Mouse (Mus musculus) kidney, adult 18-20 months (tissue): ENCODE measurements around the gene Cldn24.
"Not testable (repeated sequence)": the region's sequence is repeated elsewhere in the genome, so short reads cannot be mapped to it uniquely, and the experiment has no call there.

Experiments used
- DNase-seq: peaks from one replicate; pipeline ENCODE4 v3.0.0; 2021

Cldn24 gene

DNA sequence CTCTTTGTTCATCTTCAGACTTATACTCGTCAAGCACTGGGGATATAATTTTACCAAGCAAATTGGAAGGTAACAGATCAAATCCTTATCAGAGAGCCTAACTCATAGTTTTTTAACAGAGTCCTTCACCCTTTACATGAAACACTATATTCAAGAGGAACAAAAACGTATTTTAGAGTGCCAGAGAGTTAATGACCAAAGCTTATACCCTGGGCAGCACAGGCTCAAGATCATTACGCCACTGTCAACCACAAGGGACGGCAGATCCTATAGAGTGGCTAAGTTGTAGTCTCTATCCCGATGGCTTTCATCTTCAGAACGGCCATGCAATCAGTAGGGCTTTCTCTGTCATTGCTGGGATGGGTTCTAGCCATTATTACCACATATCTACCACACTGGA is at the start of gene Cldn24:
Gene Cldn24, plus strand, starts transcription at position 301 of the 400 bp plus-strand sequence.
- DNase-seq = no peak

DNA sequence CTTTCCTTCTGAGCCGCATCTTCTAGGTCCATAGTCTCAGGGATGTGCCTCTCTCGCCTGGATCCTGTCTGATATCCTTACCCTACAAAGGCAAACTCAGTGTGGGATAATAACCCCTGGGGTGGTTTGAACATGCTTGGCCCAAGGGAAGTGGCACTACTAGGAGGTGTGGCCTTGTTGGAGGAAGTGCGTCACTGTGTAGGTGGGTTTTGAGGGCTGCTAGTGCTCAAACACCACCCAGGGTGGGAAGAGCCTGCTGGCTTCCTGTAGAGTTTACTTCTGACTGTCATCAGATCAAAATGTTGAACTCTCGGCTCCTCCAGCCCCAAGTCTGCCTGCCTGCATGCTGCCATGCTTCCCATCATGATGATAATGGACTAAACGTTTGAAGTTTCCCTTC is 49.0 kb upstream of the Cldn24 start:
- no peak for DNase-seq

DNA sequence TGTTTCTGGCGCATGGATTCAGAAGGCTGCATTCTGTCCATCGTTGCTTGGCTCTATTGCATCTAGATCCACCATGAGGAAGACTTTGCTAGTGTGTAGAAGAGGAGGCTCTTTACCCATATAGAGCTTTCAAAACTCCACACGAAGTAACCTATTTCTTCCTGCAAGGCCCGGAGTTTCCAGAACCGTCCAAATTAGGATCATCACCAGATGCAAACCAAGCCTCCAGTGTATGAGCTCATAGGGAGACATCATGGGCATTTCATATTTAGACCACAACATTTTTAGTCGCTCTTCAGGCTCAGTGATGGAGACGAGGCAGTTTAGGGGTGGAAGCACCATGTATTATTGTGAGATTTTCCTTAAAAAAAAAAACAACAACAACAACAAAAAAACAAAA is 44.5 kb upstream of the Cldn24 start:
- no peak for DNase-seq

DNA sequence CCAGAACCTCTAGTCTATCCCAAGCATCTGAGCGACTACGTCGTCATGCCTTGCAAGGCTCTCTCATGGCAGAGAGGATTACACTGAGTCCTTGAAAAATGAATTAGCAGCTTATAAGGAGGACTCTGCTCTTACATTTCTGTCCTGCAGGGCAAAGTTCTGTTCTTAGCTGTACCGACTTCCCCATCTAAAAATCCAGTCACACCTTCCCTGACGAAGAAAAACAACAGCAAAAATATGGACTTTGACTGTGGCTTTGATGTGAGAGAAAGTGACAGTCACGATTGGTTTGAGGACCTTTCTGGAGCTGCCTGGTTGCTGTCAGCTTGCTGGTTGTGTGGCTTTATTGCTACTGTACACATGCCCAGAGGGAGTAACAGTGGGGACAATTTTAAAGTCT is 42.4 kb upstream of the Cldn24 start:
- no peak for DNase-seq

DNA sequence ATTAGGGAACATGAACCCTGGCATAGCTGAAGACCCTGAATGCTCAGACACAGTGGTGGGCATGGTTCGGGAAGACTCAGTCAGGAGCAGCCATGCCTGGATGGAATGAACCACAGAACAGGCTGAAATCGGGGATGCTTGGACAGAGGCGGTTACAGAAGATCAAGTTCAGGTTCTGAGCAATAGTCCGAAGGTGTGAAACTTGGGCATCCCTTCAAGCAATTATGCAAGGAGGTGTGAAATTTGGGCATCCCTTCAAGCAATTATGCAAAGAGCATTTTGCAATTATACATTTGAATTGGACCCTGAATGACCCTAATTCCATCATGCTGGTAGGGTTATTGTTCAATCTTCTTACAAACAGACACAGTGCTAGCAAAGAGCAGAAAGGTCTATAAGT is 40.1 kb upstream of the Cldn24 start:
- no peak for DNase-seq

DNA sequence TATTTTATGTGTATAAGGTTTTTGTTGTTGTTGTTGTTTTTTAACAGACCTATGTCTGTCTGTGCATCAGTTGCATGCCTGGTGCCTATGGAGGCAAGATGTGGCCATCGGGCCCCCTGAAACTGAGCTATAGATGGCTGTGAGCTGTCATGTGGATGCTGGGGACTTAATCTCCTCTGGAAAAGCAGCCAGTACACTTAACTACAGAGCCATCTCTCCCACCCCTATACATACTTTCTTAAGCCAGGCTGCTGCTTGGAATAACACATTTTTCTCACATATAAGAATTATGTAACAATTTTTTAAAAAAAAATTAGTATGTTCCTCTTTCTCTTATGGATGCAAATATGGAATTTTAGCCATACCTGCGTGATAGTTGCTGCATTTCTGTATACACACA is 38.4 kb upstream of the Cldn24 start:
- DNase-seq = no peak

DNA sequence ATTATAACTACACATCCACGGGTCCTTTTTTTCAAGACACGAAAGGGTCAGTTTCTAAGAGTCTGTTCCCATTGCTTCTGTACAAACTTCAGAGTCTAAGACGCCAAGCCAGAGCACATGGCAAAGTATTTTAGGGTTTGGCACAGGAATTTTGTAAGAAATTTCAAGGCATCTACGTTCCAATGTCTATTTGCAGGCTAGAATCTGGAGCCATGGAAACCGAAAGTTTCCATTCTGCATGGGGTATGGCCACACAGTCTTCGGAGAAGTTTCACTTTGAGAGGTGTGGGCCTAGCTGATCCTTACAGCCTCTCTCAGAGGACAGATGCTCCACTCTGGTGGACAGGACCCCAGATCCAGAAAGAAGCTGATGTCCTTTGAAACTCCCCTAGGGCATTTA is 38.0 kb upstream of the Cldn24 start:
- DNase-seq = no peak

DNA sequence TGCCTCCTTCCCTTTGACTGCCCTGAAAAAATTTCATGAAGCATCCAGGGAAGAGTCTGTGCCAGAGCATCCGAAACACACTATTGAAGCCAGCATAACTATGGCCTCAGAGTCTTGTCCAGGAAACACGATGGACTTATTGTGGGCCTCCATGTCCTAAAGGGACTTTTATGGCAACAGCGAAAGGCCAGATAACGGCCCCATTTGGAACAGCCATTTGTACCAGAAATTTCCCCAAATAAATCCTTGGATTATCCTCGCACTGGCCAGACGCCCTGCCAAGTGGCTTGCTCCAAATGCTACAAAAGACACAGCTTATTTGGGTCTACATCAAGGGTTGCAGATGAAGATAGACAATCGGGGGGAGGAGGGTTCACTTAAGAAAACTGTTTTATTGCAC is 37.5 kb upstream of the Cldn24 start:
- no peak for DNase-seq

DNA sequence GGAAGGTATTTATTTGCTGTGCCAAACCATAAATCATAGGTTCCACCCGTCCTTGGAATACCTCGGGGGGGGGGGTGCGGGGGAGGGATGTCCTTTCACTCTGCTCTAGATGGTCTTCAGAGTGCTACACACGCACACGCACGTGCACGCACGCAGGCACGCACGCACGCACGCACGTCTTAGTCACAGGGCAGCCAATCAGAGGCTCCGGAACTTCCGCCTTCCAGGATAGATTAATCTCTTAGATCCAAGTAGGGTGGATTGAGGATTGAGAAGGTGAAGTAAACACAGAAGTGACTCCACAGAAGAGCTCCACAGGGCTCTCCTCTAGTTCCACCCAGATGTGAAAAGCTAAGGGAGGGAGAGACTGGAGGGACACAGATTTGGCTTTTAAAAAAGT is 35.6 kb upstream of the Cldn24 start:
- no peak for DNase-seq

DNA sequence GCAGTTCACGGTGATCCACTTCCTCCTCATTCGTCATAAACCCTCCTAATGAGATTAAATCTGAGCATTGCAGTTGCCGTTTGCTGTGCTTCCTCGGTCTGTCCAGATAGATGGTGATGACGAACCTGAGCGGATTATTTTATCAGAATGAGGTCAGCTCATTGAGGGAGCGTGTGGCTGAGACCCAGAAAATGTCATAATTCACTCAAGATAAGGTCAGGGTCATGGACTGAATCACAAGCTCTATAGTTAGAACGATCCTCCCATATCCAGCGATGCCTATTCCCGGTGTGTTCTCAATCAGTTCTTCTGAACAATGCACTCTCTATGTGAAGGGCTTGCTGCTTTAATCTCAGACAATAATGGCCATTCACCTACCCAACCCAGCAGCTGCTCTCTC is 34.2 kb upstream of the Cldn24 start:
- no peak for DNase-seq

DNA sequence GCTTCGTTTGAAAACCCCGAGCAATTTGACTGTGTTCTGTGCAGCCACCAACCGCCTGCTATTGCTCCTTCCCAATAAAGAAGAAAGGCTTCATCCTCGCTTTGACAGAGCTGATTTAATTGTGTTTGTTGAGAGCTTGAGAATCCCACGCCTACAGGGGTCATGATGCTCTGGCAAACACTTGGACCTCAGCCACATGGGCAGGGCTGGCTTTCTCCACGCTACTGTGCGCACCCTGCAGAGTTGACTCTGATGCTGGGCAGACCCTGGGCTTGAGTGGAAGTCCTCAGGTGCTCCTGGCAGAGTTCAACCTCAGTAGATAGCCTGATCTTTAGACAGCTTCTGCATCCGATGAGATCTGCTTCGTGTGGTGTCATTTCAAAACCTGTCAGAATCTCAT is 30.0 kb upstream of the Cldn24 start:
- DNase-seq = no peak

DNA sequence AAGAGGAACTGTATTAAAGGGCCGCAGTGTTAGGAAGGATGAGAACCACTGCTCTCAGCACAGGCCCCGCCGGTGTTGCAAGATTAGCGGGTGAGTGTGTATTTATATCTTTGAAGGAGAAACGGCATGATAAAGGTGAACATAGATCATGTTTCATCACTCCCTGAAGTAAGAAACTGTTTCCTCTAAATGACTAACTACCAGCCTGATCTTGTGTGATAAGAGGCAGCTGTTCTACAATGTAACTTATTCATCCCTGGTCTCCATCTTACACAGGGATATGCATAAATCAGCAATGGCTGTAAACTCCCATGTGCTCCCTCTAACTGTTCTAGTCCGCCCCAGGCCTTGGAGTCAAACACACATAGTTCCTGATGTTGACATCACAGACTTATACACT is 22.5 kb upstream of the Cldn24 start:
- DNase-seq = no peak

DNA sequence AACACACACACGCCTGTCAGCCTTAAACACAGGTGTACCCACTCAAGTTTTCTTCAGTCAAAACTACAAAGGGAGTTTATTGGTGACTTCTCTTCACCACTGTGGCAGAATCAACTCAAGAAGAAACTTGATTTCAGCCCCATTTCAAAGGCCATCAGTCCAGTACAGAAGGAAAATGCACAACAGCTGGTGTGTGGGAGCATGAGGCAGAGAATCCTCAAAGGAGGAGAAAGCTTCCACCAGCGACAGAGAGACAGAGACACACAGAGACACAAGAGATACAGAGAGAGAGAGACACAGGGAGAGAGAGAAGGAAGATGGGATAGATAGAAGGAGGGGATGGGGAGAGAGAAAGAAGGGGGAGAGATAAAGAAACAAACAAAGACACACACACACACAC is 19.6 kb upstream of the Cldn24 start:
- DNase-seq = no peak

DNA sequence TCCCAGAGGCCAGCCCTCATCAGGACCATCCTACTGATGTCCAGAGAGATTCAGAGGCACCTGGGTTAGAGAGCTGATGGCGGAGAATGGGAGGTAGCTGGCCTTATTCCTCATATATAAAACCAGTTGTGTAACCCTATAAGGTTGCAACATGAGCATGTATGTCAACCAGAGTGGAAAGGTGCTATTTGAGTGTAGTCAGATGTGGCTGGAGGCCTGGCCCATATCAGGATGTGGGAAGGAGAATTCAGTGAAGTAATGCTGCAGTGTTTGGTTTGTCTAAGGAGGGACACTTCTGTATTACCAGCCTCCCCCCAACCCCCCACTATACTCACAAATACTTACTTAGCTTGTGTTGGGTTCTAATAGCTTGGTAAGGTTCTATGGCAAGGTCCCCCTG is 17.7 kb upstream of the Cldn24 start:
- DNase-seq = no peak

DNA sequence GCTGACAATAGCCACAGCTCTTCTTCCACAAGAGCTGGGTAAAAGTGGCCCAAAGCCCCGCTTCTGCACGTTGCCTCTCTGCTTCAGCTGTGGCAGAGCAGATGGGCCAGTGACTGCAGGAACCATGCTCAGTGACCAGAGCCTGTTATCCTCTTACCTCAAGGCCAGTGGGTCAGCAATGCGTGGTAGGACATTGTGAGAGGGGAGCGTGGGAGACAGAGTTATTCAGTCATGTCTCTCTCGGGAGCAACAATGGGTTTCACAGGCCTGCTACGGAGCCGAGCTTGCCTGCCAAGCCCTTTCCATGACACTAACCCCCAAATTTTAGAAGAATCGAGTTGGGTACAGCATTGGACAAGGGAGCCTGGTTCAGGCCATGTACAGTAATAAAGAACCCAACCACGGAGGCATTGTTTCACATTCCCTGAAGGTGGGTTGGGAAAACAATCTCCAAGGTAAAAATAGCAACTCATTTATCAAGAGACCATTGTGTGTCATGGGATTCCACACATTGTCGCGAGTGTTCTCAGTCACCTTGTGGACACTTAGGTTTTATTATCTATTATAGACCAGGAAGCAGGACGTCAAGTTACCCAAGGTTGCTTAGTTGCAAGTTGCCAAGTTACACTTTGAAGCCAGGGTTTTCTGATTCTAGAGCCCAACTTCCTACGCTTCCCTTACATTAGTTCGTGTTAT is 11.8 kb upstream of the Cldn24 start:
- DNase-seq = no peak

DNA sequence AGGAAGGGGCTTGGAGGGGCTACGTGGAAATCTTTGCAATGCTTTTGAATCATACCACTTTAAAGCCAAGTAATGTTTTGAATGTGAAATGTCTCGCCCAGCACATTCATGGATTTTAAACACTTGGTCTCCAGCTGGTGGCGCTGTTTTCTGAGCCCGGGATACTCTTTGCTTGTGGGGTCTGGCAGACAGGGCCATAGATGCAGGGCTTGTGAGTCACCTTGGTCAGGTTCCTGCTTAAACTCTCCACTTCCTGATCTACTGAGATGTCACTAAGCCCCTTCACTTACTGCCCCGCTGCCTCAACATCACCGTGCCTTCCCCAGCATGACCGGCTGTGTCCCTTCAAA is 11.3 kb upstream of the Cldn24 start:
- no peak for DNase-seq

DNA sequence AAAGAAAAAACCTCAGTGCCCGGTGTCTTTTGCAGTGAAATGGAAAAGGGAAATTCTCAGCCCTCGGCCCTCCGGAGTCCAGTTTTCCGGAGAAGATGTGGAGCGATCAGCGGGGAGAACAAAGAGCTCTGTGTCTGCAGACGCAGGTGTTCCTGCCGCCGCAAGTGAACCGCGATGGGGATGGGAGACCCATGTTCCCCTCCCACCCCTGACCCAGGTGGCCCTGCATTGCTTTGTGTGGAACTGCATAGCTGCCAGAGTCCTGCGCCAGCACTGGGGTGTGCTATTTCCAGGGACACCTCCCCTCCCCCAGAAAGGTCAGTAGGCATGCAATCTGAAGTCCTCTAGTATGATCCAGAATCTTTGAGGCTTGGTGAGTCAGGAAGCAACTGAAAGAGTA is 10.7 kb upstream of the Cldn24 start:
- no peak for DNase-seq

DNA sequence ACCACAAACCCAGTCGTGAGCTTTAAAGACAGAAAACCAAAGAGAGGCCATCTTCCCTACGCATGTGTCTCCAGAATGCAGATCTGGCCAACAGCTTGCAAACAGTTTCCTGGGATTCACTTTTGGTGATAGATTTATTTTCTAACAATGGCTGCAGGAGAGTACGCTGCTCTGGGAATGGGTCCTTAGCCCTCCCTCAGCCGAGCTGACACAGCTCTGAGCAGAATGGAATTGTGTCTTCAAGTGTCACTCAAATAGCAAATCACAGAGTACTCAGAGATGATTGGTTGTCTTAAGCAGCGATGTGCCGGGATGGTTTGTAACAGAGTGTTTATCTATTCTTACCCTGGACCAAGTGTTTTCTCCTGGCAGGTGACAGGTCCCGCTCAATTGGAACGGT is 2.9 kb upstream of the Cldn24 start:
- no peak for DNase-seq

DNA sequence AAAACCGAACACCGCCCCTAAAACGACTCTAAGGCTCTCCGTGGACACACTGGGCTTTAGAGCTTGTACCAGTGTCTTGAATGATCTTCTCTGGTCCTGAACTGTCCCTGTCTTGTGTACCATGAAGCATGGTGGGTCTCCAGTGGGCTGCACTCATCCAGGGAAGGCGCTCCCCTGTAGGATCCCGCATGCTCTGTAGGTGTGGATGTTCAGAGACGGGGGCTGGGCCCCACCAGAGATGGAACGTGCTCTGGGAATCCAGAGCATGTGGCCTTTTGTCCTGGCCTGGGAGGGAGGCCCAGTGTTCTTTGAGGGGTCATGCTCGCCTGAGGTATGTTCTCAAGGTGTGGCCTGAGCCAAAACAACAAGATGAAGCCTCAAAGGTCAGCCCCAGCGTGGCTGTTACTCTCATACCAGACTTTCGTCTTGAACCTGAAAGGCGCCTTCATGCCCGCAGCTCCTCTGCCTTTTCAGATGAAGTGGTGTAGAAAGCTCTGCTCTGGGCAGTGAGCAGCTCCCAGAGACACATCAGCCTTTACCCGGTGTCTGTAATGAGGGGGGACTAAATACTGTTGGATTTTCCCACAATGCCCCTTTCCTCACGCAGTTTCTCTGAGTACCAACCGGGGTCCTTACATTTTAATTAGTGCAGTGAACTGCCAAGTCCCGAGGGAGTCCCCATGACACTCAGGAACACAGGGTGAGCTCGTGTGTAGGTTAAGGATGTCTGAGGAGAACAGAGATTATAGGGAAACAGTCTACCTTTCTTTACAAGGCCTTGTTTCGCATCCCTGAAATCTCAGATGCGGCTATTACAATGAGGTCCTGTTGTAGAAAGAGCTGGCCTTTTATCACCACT is 800 bp upstream of the Cldn24 start:
- DNase-seq = peak; percentile 38

DNA sequence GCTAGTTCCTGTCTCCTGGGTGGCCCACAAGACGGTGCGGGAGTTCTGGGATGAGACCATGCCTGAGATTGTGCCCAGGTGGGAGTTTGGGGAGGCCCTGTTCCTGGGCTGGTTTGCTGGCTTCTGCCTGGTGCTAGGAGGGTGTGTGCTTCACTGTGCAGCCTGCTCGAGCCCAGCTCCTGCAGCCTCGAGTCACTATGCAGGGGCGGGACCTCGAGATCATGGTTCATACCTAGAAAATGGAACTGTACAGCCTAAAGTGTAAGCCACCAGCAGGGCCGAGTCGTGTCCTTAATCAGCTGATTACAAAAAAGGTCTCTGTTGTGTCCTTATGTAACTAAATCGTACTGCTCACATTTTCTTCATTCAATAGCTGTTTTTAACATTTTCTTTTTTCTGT is 598 bp downstream of the Cldn24 start:
- not testable (repeated sequence) for DNase-seq

DNA sequence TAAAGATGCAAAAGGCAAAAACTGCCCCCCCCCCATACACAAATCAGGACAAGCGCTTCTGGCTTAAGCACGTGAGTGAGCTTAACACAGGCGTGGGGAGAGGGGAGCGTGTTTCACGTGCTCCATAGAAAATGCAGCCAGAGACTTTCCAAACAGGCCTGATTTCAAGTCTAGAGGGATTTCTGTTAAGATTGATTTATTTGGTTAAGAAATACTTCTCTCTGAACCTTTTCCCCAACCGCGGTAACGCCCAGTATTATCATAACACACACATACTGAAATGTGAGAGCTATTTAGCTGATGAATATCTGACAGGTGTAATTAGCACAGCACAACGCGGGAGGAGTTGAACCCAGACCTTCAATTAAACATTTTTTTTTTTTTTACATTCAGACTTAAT is 1.8 kb downstream of the Cldn24 start:
- no peak for DNase-seq

DNA sequence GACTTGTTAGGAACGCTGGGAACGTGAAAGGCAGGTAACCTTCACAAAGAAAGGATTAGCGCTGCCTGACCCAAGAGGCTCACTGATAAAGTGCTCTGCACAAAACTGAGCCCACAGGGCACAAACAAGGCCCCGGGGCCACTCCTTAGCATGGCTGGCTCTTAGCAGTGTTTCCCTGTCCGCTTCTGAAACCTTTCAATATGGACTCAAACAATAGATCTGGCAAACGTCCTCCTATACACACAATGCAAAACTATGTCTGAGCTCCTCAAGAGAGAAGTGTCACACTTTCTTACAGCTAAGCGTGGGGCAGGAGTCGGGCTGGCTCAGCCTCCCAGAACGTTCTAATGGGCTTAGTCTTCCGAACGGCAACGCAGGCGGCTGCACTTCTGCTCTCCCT is 2.2 kb downstream of the Cldn24 start, which contains the start of gene Cldn22:
Gene Cldn22, plus strand, starts transcription at position 301 of the 400 bp plus-strand sequence.
- DNase-seq = no peak

DNA sequence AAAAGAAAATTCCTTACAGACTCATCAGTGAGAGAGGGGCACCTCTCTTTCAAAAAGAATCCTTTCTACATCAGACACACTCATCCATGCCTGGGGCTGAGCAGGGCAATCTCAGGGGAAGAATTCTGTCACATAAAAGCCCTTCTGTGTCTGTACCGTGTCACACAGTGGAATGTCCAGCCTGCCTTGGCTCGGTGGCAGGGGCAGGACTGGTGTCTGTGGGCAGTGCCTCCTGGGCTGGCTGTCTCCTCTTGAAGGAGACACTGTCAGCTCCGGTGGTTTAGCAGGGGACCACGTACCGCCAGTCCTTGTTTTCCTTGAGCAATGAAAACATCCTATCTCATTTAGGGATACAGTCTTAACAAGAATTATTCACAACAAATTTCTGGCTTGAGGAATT is 3.7 kb downstream of the Cldn24 start:
- DNase-seq = no peak

DNA sequence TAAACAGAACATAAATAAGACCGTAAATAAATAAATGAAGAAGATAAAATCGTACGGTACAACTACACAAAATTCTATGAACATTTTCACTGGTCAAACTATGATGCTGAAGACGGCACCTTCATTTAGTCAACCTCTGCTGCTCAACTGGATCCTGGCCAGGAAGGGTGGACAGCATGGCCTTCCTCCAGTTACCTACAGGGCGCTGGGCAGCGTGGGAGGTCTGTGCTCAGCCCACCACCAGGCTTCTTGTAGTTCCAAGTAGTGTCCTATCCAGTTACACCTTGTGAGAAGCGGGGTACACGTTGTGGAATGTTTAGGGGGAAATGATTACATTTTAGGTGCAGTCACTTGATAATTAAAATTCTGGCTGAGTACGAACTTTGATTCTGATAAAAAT is 5.0 kb downstream of the Cldn24 start:
- DNase-seq = no peak

DNA sequence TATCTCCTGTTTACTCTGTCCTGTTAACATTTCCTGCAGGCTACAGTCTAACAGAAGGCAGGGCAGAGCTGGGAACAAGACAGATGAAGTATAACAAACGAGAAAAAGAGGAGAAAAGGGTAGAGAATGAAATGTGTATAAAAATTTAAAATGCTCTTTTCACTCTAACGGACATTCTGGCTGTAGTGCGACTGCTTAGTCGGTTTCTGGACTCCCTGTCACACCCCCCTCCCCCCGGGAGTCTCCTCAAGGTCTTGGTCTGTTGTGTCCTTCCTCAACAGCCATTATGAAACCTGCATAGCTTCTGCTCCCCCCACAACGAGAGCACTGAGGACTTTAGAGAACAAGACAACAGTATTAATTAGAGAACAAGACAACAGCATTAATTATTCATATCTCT is 10.7 kb downstream of the Cldn24 start:
- no peak for DNase-seq
